Mouse (Mus musculus) hindbrain, postnatal 0 days (tissue): ENCODE results near the gene Pds5b. TPM values are rescaled to one million over a fixed set of nuclear protein-coding genes. Genes with fewer than 3 reads are reported as not detected.
"Not testable (repeated sequence)": the region's sequence is repeated elsewhere in the genome, so short reads cannot be mapped to it uniquely, and the experiment has no call there.

Experiments used
- ATAC-seq: fragments of 200-750 bp; cut with Nextera tagmentation; 2 replicates; pipeline ENCODE4 v1.8.0; 2017; ENCODE audit warnings: mild to moderate bottlenecking, moderate TSS enrichment, moderate library complexity
- DNase-seq: peaks from one replicate; pipeline ENCODE4 v3.0.0-alpha.2; 2015; ENCODE audit warnings: low spot score
- H3K27ac ChIP-seq: fragments of 300-500 bp; sonication (generic); 2 replicates; pipeline ENCODE4 v1.5.1; 2014; ENCODE audit warnings: mild to moderate bottlenecking
- H3K27me3 ChIP-seq: fragments of 300-500 bp; sonication (generic); 2 replicates; pipeline ENCODE4 v1.6.1; 2014; ENCODE audit warnings: low read length, mixed read lengths; ENCODE audit not compliant: insufficient read depth
- H3K36me3 ChIP-seq: fragments of 300-500 bp; sonication (generic); 2 replicates; pipeline ENCODE4 v1.6.1; 2014; ENCODE audit warnings: low read length, mixed read lengths; ENCODE audit not compliant: insufficient read depth
- H3K4me1 ChIP-seq: fragments of 300-500 bp; sonication (generic); 2 replicates; pipeline ENCODE4 v1.6.1; 2014; ENCODE audit warnings: antibody characterized with exemption, low read length, mixed read lengths; ENCODE audit not compliant: insufficient read depth
- H3K4me2 ChIP-seq: fragments of 300-500 bp; sonication (generic); 2 replicates; pipeline ENCODE4 v1.6.1; 2014; ENCODE audit warnings: low read depth, mild to moderate bottlenecking, low read length, moderate library complexity, mixed read lengths
- H3K4me3 ChIP-seq: fragments of 300-500 bp; sonication (generic); 2 replicates; pipeline ENCODE4 v1.5.1; 2014; ENCODE audit warnings: low read length
- H3K9ac ChIP-seq: fragments of 300-500 bp; sonication (generic); replicated peaks from 2 replicates; pipeline ENCODE4 v1.6.1; 2014; ENCODE audit warnings: mild to moderate bottlenecking, low read length, moderate library complexity, mixed read lengths
- H3K9me3 ChIP-seq: fragments of 300-500 bp; sonication (generic); 2 replicates; pipeline ENCODE4 v1.6.1; 2016; ENCODE audit warnings: low read length, mixed read lengths
- CTCF ChIP-seq: IDR thresholded peaks from 2 replicates; pipeline ENCODE4 v1.5.1; 2016; ENCODE audit warnings: antibody characterized with exemption, control low read depth, low read depth
- WGBS: fragments of 180-500 bp; shearing (Covaris S2); extraction: QIAGEN DNeasy Blood & Tissue Kit; methylation state at CpG from one replicate; pipeline ENCODE4 v1.1.7; 2014; 5-methylcytosine and 5-hydroxymethylcytosine counted together
- polyA plus RNA-seq: library from polyadenylated mRNA; unstranded; fragments of >200 nt; fragmentation: Nextera tagmentation; extraction: Ambion mirVana; gene quantifications from 2 replicates; pipeline ENCODE4 v1.2.1, GENCODE M21; 2015
- total RNA-seq: library from RNA; depleted of rRNA; stranded (reverse); fragments of >200 nt; gene quantifications from 2 replicates; pipeline ENCODE4 v1.2.3, GENCODE M21; 2014

The Pds5b gene
- total and polyA plus RNA-seq, 2 experiments from 2014 or later: 19.4 to 38.5 TPM

DNA sequence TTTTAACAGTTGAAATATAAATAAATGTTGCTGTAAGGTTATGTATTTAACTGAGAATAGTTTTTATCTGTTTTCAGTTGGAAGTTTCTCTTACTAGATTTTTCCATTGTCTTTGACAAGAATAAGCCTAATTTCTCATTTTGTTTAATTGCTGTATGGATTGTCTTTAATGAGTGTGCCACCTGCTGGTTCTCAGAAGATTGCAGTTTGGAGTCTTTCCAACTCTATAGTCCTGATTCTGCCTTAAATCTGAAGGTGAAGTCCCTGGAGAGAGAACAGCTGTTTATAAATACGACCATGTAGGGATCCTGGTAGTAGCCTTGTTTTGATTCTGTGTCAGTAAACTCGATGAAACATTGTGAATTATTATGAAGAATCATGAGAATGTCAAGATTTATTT is 29.2 kb downstream of the Pds5b start:
- Histone ChIP-seq H3K9me3 (no peaks in the 10 kb centered on the region), H3K4me2 (no peak overlapping the region), H3K36me3 (no peaks in the 10 kb centered on the region), H3K9ac (no peak overlapping the region), H3K4me3 (no peak overlapping the region), H3K27ac (no peak overlapping the region), H3K4me1 (no peaks in the 10 kb centered on the region), H3K27me3 (no peaks in the 10 kb centered on the region)
- ATAC-seq (no peak), DNase-seq (peak; percentile 69)
- TF ChIP-seq CTCF: peak; percentile 57
- 42% methylated on average over 2 of the region's 2 CpGs for WGBS

DNA sequence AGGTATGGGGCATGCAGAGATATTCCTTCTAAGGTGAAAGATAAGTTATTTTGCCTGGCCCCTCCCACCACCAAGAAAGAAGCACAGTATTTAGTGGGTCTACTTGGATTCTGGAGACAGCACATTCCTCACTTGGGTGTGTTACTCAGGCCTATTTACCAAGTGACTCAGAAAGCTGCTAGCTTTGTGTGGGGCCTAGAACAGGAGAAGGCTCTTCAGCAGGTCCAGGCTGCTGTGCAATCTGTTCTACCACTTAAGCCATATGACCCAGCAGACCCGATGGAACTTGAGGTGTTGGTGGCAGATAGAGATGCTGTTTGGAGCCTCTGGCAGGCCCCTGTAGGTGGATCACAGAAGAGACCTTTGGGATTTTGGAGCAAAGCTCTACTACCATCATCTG is 33.1 kb downstream of the Pds5b start:
- not testable (repeated sequence) for H3K36me3 ChIP-seq, H3K4me1 ChIP-seq, H3K27ac ChIP-seq, H3K9ac ChIP-seq, H3K27me3 ChIP-seq, DNase-seq, H3K4me3 ChIP-seq, H3K4me2 ChIP-seq, ATAC-seq, H3K9me3 ChIP-seq
- 97% methylated on average over 1 of the region's 1 CpGs for WGBS

DNA sequence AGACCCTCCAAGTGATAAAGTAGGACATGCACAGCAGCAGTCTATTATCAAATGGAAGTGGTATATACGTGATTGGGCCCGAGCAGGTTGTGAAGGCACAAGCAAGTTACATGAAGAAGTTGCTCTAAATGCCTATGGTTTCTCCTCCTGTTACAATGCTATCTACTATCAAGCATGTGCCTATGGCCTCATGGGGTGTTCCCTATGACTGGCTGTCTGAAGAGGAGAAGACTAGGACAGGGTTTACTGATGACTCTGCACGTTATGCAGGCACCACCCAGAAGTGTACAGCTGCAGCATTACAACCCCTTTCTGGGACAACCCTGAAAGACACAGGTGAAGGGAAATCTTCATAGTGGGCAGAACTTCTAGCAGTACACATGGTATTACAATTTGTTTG is 33.6 kb downstream of the Pds5b start:
- DNase-seq, H3K36me3 ChIP-seq, H3K4me2 ChIP-seq, H3K9me3 ChIP-seq, H3K27ac ChIP-seq, H3K4me3 ChIP-seq, H3K4me1 ChIP-seq, H3K27me3 ChIP-seq, ATAC-seq, H3K9ac ChIP-seq: not testable (repeated sequence)
- WGBS: 96% methylated on average over 3 of the region's 3 CpGs

DNA sequence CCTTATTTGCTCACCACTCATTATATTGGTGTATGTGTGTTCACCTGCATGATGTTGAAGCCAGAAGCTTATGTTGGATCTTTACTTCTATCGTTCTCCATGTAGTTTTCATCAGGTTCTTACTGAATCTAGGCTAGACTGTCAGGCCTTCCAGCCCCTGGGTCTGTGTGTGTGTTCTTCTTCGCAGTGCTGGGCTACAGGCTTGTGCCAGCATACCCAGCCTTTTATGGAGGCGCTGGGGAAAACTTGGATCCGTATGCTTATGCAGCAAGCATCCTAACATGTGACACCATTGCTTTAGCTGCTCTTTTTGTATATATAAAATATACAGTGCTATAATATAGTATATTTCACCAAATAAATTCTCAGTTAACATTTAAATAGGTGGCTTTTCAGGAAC is 38.0 kb downstream of the Pds5b start:
- H3K27ac ChIP-seq: no peak overlapping the region
- no peaks in the 10 kb centered on the region for H3K27me3 ChIP-seq
- H3K36me3 ChIP-seq: no peaks in the 10 kb centered on the region
- no peak overlapping the region for H3K9ac ChIP-seq
- ATAC-seq (no peak), DNase-seq (no peak)
- TF ChIP-seq CTCF: no peak
- H3K9me3 ChIP-seq: no peaks in the 10 kb centered on the region
- H3K4me2 ChIP-seq: no peak overlapping the region
- no peaks in the 10 kb centered on the region for H3K4me1 ChIP-seq
- H3K4me3 ChIP-seq: no peak overlapping the region
- 92% methylated on average over 4 of the region's 4 CpGs for WGBS

DNA sequence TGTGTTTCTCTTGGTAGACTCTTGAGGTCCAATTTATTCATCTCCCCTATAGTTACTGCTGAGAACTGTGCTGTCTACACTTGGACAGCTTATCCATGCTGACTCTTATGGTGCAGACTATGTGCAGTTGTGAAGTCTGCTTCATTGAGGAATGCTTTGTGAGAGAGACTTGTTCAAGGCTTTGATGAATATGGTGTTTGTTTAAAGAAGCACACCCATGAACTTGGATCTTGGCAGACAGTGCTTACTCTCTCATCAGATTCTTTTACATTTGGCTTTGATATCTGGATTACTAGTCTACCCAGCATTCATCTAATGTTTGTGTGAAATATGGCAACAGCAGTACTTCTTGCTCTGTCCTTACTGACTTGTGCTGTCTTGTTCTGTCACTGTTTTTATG is 39.9 kb downstream of the Pds5b start:
- Histone ChIP-seq H3K9me3 (no peaks in the 10 kb centered on the region), H3K4me2 (no peak overlapping the region), H3K27me3 (no peaks in the 10 kb centered on the region), H3K9ac (no peak overlapping the region), H3K27ac (no peak overlapping the region), H3K36me3 (no peaks in the 10 kb centered on the region), H3K4me3 (no peak overlapping the region), H3K4me1 (no peaks in the 10 kb centered on the region)
- ATAC-seq: no peak
- no peak for TF ChIP-seq CTCF
- no peak for DNase-seq

DNA sequence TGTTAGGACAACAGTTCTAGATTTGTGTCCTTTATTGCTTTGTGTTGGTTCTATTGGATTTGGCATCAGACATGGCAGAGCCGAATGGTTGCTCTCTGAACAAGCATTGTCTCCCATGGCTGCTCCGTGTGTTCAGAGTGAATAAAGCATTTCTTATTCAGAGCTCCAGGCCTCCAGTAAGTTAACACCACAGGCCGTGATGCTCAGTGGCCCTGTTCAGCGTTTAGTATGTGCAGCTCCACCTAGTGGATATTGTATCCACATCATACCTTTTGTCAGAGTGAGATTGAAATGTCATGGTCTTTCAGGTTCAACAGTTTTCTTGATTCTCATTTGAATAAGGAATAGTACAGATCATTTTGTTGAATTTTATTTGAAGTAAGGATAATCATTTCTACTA is 44.2 kb downstream of the Pds5b start:
- TF ChIP-seq CTCF: peak; percentile 69
- peak; percentile 71 for ATAC-seq

DNA sequence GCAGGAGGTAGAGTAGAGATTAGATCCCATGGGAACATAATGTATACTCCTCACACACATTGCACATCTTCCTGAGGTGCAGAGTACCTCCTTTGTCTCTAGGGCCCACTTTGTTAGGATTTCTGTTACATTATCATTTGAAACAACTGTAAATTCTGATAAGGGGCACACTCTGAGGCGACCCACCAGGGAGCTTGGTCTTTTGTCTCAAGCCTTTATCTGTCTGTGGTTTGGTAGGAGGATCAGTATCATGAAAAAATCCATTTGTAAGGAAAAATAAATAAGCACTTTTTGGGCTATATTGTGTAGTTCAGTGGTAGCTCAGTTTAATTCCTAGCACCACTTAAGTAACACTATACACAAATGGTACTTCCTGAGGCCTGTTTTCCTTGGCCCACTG is 51.1 kb downstream of the Pds5b start:
- Histone ChIP-seq H3K4me3 (no peak overlapping the region), H3K9me3 (no peaks in the 10 kb centered on the region), H3K4me1 (no peaks in the 10 kb centered on the region), H3K36me3 (peaks cover 9% of the 10 kb centered on the region; the same call in 1 of the 2 replicates), H3K9ac (no peak overlapping the region), H3K4me2 (no peak overlapping the region), H3K27me3 (no peaks in the 10 kb centered on the region), H3K27ac (no peak overlapping the region)
- no peak for DNase-seq
- ATAC-seq: no peak
- 88% methylated on average over 1 of the region's 1 CpGs for WGBS
- TF ChIP-seq CTCF: no peak

More for the DNA sequence above, 44.2 kb downstream of the Pds5b start:
- peak; percentile 73 for DNase-seq
- H3K4me3 ChIP-seq: no peak overlapping the region
- 7% methylated on average over 4 of the region's 4 CpGs for WGBS
- H3K9me3 ChIP-seq: no peaks in the 10 kb centered on the region
- no peak overlapping the region for H3K27ac ChIP-seq
- H3K36me3 ChIP-seq: no peaks in the 10 kb centered on the region
- no peak overlapping the region for H3K9ac ChIP-seq
- no peaks in the 10 kb centered on the region for H3K4me1 ChIP-seq
- H3K27me3 ChIP-seq: no peaks in the 10 kb centered on the region
- no peak overlapping the region for H3K4me2 ChIP-seq

DNA sequence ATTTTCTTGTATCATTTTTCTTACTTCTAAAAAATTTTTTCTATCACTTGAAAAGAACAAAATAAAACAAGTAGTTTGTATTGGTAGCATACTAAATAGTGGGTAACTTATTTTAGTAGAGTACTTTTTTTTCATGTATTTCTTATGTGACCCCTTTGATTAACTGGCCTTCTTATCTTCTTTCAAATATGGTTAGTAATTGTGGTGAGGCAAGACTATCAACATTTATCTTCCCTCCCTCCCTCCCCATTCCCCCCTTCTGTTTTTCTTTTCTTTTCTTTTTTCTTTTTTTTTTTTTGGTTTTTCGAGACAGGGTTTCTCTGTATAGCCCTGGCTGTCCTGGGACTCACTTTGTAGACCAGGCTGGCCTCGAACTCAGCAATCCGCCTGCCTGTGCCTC is 63.5 kb downstream of the Pds5b start:
- H3K4me1 ChIP-seq, ATAC-seq, H3K9ac ChIP-seq, H3K27me3 ChIP-seq, H3K4me2 ChIP-seq, DNase-seq, H3K36me3 ChIP-seq, H3K9me3 ChIP-seq, H3K4me3 ChIP-seq, H3K27ac ChIP-seq: not testable (repeated sequence)
- 98% methylated on average over 3 of the region's 3 CpGs for WGBS
